Mouse (Mus musculus) lung, postnatal 14 days (tissue): ENCODE measurements around the gene Mbnl2.
A peak's percentile ranks its signal among the peaks of the same experiment; 100 is the strongest.

Experiments used
- DNase-seq: peaks from one replicate; pipeline ENCODE4 v3.0.0; 2021

Mbnl2 gene

DNA sequence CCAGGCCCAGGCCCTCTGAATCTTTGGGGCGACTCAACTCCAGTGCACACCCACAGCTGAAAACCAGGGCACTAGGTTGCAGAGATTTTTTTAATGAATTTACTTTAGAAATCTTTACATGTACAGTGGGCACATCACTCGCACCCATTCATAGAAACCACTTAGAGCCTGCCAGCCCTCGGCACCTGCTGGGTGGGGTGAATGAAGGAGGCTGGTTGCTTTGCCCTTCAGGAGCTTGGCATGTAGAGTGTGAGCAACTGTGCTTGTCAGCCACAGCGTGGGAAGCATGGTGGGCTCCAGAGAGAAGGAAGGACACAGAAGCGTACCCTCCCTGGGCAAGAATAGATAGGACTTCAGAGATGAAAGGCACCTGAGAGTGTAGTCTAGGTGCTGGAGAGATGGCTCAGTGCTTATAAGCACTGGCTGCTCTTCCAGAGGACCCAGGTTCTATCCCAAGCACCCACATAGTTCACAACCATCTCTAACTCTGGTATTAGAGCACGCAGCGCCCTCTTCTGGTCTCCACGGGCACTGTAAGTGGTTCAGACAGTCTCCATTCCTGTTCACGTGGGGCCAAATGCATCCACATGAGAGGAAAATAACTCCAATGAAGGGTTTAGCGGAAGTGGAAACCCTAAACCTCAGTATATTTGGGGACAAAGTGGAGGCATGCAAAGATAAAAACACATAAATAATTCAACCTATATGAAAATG, 114.9 kb downstream of the Mbnl2 start:
- DNase-seq: no peak

DNA sequence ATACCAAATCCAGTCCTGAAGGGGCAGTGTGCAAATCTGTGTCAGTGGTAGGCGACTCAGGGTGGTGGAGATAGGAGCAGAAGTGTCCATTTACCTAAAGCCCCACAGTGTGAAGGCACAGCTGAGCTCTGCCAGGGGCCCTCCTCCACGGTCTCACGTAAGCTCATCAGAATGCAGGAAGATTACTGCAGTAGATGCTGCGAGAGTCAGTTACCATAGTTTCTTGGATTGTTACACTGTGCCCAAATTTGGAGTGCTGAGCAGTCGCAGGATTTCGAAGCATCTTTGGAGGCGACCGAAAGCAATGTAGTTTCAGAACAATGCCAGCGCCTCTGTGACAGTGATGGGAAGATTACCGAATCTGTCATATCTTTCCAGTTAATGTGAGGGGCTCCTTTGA, 116.2 kb downstream of the Mbnl2 start:
- DNase-seq: no peak

DNA sequence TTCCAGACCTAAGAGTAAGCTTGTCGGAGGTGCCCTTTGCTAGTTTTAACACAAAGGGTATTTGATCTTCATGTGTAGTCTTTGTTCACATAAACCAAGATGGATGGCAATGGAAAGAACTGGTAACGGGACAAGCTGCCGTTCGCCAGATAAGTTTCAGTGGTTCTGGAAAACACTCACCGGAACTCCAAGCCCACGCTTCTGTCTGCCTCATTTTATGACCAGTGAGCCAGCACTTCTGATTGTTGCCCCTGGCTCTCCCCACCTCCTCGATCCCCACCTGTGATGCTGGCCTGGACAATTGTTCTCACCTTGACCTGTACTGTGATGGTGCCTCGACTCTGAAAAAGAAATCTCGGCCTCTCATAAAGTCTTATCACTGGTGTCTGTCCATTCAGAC, 117.0 kb downstream of the Mbnl2 start:
- DNase-seq: no peak

DNA sequence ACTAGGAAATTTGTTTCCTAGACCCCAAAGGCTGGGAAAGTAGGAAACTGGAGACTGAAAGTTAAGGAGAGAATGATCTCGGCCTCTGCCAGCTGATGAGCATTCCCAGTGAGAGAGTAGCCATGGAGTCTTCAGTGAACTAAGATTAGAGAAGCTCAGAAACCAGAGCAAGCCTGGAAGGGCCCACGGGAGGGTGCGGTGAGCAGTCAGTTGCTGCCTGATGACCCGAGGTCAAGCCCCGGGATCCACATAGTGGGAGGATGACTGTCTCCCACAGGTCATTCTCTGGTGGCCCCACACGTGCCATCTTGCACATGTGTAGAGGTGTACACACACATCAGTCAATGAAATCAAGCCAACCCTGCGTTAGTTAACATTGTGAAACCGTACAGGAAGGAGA, 118.0 kb downstream of the Mbnl2 start:
- no peak for DNase-seq

DNA sequence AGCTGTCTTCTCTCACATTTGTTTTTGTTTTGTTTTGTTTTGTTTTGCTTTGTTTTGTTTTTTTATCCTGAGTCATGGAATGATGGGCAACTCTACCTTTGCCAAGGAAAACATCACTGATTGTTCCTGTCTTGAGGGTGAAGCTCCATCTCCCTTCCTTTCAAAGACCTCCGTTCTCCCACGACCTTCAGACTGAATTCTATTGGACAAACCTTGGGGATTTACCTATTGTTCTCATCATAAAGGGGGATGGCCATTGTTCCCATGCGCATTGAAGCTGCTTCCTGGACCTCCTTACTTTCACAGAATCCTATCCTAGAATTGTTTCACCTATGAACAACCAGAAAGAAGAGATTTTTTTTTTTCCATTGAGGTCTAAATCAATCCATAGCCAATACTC, 118.7 kb downstream of the Mbnl2 start:
- no peak for DNase-seq

DNA sequence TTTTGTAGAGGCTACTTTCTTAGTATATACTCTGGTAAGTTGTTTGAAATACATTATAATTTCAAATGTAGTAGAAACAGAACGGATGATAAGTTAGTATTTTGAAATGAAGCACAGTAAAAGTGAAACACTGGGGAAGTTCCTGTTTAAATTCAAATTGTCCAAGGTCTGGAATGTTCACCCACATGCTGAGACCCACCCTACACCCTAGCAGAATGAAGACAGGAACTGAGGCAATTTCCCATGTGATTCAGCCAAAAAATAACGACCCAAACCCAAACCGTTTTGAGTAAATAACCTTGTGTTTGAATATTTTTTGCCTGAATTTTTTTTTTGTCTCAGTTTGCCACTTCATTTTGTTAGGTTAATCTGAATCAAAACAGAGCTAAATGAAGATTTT, 119.4 kb downstream of the Mbnl2 start:
- DNase-seq: no peak

DNA sequence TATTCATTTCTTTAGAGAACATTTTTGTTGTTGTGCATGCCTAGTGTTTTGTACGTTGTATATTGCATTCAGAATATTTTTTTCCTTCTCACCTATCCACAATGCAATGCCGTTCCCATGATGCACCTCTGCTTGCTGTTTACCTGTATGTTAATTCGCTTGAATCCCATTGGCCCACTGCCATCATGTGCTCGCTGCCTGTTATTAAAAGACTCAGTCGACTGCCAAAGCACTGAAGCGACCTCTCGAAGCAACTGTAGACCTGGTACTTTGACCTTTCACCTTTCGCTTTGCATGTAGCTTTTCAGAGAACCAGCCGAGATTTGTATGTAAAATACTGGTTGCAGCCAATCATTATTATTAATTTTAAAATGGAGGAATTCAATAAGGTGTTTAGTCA, 120.0 kb downstream of the Mbnl2 start:
- DNase-seq: no peak

DNA sequence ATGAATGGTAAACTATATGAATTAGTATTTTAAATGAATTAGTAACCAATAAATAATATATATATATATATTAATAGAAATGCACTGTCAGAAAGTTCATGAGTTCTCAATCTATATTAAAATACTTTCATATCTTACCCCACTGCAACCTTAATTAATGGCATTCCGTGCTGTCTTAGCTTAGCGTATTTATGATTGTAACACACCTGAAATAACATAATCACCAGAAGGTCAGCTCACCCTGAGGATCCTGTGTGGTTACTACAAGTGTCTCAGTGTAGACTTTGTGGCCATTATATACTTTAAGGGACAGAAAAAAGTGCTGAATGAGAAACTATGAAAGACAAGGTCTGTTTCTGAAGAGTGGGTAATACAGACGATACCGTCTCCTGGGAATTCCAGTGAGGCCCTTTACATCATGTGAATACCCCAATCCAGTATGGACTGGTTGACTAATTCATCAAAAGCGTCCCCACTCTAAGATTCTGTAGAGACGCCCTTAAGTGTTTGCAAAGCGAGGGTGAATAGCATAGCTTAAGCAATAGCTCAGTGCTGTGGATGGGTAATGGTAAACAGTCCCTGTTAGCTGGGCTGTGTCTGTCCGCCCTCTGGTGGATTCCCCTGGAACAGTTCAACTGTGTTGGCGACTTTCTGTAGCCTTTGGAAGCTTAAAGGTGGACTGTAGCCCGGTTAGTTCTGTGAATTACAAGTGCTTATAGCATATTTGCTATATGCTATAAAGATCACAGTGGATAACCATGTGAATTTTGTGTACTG, 122.6 kb downstream of the Mbnl2 start:
- peak; percentile 85 for DNase-seq

DNA sequence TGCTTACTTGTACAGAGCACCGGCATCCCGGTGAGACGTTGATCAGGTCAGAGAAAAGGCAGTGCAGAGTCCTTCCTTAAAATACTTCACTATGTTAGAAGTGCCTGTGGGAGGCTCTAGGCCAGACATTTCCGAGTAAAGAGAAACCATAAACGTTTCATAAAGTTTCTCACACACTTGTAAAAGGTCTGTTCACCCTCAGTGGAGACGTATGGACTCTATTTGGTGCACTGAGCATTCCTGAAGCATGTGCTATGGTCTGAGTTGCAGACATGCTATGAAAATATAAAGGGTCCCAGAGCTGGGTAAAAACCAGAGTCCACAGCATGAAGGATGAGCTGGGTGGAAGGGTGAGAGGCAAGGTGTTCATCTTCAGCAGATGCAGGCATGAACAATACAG, 124.1 kb downstream of the Mbnl2 start:
- no peak for DNase-seq

DNA sequence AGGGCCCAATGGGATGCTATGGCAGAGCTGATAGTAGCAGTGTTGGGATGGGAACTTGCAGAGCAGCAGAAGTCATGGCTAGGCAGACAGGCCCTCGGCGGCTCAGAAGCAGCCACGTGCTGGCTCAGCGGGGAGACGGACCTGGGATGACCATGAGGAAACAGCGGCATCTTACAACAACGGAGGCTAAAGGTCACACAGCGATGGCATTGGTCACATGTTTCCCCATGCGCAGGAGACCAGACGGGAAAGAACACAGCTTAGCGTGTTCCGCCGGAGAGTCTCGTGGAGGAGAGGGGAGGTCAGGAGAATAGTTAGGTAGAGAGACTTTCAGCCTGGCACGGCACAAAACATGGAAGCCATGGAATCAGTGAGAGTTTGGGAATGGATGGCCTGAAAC, 125.7 kb downstream of the Mbnl2 start:
- DNase-seq: no peak

DNA sequence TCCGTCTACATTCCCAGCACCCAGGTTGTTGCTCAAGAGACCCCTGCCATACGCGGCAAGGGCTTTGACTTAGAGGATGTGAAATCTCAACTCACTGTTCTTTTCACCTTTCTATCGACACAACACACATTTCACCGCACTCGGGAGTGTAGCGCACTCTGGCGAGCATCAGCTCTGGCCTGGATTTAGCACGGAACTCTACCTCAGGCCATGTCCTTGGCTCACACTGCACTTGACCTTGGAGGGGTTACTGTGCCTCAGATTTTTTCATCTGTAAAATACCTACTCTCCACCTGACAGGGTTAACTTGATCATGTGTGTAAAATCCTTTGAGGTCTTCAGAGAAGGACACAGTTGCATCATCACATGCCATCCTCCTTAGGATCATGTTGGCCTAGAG, 127.2 kb downstream of the Mbnl2 start:
- no peak for DNase-seq

DNA sequence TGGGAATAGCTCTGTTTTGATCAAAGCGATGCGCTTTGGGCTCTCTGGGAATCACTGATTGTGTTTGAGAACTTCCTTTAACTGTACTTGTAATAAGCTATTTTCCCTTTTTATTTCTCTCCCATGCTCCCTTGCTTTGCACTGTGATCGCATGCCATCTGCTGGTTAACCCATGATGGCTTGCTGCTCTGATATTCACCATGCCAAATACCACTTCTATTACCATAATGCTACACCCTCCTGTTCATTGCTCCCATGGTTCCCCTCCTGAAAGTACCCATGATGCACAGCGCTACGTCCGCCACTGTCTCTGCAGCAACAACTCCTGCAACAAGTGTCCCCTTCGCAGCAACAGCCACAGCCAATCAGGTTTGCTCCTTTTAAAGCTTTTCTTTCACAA, 128.9 kb downstream of the Mbnl2 start:
- DNase-seq: no peak

DNA sequence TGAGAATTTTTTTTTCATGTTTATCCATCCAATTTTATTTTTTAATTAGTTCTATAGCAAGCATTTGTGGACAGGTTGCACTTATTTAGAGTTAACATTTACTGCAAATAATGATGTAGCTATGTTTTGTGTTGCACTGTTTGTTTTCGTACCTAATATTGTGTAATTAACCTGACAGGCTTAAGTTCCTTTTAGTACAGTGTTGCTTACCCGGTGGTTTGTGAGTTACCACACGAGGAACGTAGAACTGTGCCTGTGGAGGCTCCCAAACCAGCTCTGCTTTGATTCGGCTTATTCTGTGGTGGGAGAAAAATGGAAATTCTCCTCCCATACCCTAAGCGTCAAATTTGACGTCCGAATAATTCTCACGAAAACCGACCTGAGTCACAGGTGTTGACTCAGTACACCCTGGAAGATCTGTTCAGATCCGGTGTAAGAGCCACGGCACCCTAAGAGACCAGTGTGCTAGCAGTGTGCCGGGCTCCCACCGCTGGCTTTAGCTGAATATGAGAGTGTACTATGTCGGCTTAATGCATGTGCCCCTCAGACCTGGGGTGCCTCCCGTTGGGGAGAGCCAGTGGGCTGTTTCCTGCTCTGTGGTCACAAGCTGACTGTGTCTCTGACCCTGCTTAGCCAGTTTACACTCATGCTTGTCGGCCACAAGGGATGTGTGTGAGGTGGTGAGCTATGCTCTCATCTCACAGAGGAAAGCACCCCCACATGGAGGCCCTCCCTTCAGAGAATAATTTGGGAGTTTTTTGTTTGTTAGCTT, 129.5 kb downstream of the Mbnl2 start:
- no peak for DNase-seq

DNA sequence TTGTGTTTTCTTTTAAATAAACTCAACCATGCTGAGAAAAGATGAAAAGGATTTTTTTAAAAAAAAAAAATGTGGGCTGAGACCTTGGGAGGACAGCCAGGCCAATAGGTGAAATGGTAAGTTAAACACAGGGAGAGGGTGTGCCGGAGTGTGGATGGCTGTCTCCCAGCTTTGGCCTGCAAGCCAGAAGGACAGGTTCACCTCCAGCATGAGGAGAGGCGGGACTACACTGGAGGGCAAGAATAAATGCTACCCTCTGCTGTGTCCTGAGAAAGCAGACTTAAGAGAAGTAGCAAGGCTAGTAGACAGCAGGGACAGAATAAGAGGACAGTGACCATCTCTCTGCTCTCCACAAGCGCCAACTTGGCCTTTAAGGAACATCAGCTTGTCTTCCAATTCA, 130.1 kb downstream of the Mbnl2 start:
- no peak for DNase-seq

DNA sequence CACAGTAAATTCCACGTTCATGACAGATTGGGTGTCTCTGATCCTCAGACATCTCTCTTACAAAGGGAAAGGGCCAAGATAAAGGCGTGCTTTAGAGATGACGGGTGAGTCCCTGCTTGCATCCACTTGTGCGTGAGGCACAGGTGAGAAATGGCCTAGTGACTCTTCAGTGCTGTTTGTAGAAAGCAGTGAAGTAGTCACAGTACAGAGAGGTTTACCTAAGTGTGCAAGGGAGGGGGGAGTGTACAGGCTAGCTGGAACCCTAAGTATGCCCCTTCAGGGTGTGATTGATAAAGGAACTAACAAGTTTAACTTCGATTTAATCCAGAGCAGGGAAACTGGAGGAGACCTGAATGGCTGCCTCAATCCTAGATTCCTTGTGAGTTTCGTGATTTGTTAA, 130.8 kb downstream of the Mbnl2 start:
- DNase-seq: no peak

DNA sequence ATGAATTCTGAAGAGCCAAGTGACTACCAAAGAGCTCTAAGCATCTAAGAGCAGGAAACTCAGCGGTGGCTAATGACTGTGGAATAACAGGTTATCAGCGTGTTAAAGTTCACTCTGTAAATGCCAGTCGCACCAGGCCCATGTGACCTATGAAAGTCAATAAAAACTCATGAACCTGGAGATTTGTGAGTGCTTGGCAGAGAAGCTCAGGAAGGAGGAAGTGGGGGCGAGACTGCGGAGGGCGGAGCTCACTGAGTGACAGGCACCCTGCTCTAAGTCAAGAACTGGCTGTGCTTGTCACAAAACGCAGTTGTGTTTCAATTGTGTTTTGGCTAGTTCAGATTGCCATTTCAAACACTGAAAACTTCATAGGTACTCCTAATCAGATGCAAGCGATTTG, 131.4 kb downstream of the Mbnl2 start:
- DNase-seq: peak; percentile 73

DNA sequence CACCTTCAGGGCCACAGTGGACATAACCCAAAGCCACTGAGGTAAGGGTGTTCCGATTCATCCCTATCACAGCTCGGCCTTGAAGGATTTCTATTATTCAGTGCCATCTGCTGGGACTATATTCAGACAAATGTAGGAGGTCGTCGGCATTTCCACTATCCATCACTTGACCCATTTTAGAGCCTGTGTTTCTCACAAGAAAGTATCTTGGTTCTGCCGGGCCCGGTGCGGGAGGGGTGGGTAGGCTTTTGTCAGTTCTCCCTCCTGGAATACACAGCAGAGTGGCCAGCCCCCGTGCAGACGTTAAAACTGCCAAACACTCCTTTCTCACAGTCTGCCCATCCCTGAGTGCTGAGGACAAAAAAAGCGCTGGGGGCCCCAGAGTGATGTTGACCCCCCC, 134.4 kb downstream of the Mbnl2 start:
- DNase-seq: no peak

DNA sequence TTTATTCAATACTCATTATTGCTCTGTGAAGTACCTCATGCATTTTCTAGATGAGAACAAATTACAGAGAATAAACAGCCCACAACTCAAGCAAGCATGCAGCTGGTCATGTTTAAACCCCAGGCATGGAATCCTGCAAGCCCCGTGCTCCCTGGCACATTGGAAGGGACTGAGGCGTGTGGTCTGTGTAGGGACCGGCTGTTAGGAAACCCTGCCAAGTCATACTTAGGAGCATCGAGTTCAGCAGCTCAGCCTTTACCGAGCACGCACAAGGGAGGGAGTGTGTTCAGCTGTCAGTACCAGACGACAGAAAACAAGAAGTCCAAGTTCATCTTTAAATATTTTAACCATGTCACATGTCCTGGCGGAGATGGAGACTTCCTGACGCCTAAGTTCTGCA, 141.4 kb downstream of the Mbnl2 start:
- DNase-seq: no peak

DNA sequence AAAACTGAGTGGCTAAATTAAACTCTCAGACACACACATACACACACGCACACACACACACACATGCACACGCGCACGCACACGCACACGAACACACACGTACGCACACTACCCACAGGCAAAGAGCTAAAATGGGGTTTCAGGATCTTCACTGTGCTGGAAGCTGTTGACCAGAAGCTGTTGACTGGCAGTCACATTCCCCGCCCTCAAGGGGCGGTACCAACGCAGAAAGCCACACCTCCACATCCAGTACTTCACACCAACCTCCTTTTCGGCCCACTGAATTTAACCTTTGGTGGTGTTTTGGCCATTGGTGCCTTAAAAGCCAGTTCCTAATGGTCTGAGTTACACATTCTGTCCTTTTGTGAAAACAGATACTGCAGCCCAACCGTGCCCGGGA, 143.5 kb downstream of the Mbnl2 start:
- DNase-seq: no peak

DNA sequence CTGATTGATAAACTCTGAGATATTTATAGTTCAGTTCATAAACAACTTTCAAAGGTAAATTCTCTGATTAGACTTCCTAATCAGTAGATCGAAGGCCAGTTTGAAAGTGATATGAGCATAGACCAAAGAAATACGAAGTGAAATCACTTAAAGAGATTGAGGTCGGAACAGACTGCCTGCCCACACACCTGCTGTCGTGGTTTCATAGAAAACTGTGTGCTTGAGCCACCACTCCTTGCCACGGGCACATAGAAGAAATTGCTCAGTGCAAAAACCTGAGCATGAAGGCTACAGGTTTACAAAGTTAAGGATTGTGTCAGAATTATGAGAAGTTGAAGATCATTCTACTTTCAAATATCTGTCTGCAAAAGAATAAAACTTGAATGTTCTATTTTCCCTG, 153.0 kb downstream of the Mbnl2 start:
- no peak for DNase-seq

DNA sequence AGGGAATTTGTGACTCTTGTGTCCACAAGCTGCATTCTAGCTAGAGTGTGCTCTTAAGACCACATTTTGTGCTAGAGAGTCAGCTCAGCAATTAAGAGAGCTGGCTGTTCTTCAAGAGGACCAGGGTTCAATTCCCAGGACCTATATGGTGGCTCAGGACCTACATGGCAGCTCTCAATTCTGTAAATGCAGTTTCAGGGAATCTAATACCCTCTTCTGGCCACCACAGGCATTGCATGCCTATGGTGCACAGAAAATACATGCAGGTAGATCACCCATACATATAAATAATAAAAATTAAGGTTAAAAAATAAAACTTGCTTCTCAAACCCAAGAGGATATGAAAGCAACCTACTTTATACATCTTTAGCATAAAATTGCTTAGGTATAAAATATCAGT, 157.3 kb downstream of the Mbnl2 start:
- peak; percentile 10 for DNase-seq

DNA sequence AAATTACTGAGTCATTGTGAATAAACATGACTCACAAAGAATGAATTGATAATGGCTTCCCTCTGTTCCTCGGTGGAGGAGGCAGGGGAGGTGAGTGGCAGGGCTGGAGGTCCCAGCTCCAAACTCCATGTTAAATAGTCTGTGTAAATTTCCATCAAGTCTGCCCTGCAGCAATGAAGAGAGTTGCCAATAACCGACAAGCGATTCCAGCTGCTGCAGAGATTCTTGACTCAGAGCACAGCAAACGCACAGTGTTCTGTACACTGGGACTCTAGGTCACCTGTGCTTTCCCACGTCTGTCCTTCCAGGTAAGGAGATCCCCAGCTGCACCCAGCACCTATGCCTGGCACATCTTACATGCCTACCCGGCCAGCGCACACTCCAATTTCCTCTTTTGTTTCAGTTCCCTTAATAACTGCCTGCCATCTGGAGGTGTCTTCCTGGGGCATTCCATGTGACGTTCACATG, 158.5 kb downstream of the Mbnl2 start:
- DNase-seq: no peak

DNA sequence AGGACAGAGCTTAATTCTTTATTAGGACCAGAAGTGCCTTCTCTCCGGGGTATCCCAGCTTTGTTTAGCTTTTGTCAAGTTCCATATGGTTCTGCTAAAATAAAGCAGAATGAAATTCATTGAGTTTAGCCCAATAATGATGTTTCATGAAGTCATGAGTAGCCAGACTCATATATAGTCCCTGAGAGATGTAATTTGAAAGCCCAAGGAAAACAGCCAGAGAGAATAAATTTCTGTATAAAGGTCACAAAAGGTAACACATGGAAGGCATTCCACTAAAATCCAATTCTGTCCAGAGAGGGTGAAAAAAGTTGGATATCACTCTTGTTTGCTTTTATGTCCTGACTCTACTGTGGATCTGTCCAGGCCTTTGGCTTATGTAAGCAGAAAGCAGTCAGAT, 159.4 kb downstream of the Mbnl2 start:
- DNase-seq: no peak

DNA sequence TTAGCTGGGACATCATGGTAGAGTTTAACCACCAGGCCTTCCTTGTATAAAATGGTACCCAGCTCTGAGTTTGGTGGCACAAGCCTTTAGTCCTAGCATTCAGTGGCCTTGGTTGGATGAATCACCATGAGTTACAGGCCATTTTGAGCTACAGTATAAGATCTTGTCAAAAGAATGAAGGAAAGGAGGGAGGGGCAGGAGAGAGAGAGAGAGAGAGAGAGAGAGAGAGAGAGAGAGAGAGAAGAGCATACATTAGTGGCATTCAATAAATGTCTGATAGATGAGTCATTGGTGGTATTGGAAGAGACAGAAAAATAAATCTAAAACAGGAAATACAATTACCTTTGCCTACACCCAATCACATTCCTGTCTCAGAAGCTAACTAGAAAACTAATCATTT, 165.2 kb downstream of the Mbnl2 start:
- no peak for DNase-seq
